Mouse (Mus musculus) brain, embryonic 14.5 days (tissue): Measurements from ENCODE around the gene Vmn1r197. TPM values are rescaled to one million over a fixed set of nuclear protein-coding genes. Genes with fewer than 3 reads are reported as not detected.
"Not testable (repeated sequence)": the region's sequence is repeated elsewhere in the genome, so short reads cannot be mapped to it uniquely, and the experiment has no call there.

Experiments used
- DNase-seq: peaks from one replicate; pipeline ENCODE4 v3.0.0-alpha.2; 2011; ENCODE audit warnings: low read depth
- CTCF ChIP-seq: fragments of 200-500 bp; IDR thresholded peaks from 2 replicates; pipeline ENCODE4 v1.5.1; 2012; ENCODE audit warnings: inconsistent platforms, mild to moderate bottlenecking, moderate library complexity, borderline replicate concordance; ENCODE audit not compliant: insufficient read depth, insufficient read length; ENCODE audit errors: extremely low read depth
- POLR2A ChIP-seq: fragments of 200-500 bp; IDR thresholded peaks from 2 replicates; pipeline ENCODE4 v1.6.1; 2012; ENCODE audit warnings: mild to moderate bottlenecking, inconsistent platforms, borderline replicate concordance; ENCODE audit not compliant: poor library complexity, insufficient read depth, insufficient read length, severe bottlenecking; ENCODE audit errors: extremely low read depth
- polyA plus RNA-seq: library from polyadenylated mRNA; depleted of rRNA; stranded (reverse); fragments of >200 nt; gene quantifications from 2 replicates; pipeline ENCODE4 v1.2.3, GENCODE M21; 2012; rRNA removed

Vmn1r197 gene
- polyA plus RNA-seq = not detected in 2 replicates

DNA sequence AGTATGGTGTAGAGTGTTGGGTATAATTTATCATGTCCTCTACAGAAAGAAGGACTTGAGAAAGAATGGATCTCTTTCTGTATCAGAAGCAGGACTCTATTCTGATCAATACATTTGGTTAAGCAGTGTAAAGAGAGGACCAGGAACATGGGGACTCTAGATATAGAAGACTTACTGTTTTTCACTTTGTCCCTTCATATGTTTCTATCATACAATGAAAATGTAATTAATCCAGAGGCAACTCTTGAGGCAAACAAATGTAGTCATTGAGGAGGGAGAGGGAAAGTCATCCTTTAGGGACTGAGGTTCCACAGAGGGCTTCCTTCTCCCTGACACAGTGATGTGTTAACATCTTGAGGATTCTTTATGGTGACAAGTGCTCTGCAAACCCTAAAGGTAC, at the start of gene Vmn1r197:
TSS of gene Vmn1r197 (plus strand) at position 301 of the 400 bp plus-strand sequence.
- TF ChIP-seq POLR2A (no peak), CTCF (no peak)
- DNase-seq = no peak

DNA sequence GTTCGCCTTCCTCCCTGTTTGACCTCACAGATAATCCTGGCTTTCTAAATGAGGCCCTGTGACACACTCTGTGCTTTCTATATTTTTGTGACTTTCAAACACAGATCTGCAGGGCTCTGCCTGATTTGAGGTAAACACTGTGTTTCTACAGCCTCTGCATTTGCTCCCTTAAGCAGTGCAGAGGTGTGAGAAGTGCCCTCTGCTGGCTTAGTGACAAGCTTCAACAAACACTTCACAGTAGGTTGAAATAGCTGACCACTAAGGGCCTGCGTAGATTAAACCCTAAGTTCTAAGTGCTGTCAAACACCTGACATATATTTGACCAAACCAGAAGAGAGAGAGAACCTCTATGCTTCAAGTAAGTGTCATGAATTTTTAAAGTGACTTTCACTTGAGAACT, 39.8 kb upstream of the Vmn1r197 start:
- no peak for TF ChIP-seq POLR2A
- TF ChIP-seq CTCF = no peak
- peak; percentile 7 for DNase-seq

DNA sequence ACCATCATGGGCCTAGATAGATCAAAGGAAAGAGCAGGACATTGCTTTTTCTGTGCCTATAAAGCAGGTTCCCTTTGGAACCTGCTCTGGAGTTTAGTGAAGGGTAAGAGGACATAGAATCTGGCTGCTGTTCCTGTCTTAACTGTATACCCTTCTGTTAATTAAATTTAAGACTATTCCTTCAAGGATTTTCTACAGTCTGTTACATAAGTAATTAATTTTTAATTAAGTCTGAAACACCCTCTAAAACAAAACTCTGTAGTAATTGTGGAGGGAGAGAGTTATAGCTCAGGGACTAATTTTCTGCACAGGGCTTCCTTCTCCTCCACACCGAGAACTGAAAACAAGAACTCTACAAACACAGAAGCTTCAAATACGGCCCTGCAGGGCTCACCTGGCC, 34.8 kb upstream of the Vmn1r197 start, which contains the start of gene Vmn1r196:
TSS of gene Vmn1r196 (plus strand) at position 301 of the 400 bp plus-strand sequence.
- no peak for DNase-seq
- no peak for TF ChIP-seq CTCF
- TF ChIP-seq POLR2A = no peak

DNA sequence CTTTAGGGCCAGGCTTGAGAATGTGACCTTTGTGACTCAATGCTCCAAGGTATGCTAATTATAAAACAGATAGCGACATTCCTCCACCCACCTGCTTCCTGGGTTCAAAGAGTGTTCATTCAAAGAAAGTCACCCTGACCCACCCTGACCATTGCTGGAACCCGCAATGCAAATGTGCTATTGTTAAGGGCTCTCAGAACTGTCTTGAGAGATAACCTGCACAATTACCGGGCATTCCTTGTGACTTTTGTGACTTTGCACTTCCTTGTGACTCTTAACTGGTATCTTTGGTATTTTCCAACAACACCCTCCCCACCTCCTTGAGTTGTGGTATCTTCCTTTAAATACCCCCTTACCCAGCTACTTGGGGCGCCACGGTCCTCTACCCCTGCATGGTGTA, 16.3 kb upstream of the Vmn1r197 start:
- not testable (repeated sequence) for DNase-seq

DNA sequence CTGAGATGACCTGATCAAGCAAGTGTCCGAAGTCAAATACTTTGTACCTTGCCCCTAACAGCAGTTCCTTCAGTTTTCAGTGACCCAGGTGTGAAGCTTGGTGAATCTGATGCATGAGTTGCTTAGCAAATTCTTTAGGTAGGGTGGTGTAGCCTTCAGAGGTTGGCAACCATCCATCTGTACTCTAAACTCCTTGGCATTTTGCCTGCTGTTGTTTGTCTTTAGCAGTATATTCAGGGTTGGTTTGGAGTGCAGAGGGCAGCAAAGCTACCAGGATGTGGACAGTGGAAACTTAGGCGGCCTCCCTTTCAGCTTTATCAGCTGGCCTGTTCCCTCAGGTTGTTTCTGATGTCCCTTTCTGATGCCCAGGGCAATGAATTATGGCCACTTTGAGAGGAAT, 9.0 kb upstream of the Vmn1r197 start:
- DNase-seq = no peak
- TF ChIP-seq POLR2A (no peak), CTCF (no peak)

DNA sequence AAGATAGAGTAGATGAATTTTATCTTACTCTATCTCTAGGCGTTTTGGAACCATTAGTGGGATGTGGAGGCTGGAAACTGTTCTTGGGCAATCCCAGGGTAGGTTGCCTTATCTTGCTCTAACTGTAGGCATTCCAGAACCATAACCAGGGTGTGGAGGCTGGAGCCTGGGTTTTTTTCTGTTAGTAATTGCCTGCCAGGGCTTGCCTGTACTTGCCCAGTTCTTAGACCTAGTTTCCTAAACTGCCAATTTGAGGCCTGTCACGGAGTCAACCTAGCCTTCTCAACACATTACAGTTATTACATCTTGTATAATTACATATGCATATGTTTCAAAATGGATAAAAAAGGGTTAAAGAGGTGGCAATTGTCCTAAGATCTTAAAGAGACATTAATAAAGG, 7.0 kb upstream of the Vmn1r197 start:
- DNase-seq = no peak
- TF ChIP-seq POLR2A (no peak), CTCF (no peak)

DNA sequence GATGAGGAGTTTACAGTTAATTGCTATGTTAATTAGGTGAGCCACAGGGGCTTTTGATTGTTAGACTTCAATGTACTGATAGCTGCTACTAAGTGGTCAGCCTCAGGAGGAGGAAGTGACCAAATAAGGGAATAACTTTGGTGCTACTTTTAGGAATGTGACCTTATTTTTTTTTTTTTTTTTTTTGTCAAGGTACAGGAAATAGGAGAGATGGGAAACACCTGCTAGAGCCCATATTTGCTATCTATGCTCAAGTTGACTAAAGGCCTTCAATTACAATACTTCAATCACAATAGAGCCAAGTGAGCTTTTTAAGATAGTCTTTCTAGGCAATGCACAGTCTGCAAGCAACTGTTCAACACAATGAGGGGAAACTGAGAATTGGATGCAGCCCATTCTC, 4.3 kb upstream of the Vmn1r197 start:
- no peak for DNase-seq
- TF ChIP-seq POLR2A (no peak), CTCF (no peak)

DNA sequence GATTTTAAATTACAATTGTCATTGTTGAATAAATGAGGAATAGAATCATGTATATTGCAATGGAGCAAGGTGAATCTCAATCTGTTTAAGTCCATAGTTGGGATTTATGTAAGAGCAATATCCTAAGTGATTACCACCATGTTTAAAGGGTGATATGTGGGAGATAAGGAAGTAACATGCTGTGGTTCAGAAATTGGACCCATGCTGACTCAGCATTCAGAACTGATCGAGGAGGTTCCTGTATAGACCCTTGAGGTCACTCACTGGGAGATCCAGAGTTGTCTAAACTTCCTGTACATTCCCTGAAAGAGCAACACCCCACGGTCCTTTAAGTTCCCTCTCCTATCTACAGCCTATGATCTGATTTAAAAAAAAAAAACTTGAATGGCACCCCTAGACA, 8.9 kb downstream of the Vmn1r197 start:
- no peak for TF ChIP-seq POLR2A
- no peak for TF ChIP-seq CTCF
- no peak for DNase-seq

DNA sequence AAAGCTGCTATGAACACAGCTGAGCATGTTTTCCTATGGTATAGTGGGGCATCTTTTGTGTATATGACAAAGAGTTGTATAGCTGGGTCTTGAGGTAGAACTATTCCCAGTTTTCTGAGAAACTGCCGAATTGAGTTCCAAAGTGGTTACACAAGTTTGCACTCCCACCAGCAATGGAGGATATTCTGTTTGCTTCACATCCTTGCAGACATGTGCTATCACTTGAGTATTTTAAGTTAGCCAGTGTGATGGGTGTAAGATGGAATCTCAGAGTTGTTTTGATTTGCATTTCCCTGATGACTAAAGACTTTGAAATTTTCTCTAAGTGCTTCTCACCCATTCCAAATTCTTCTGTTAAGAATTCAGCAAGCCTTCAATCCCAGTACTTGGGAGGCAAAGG, 11.2 kb downstream of the Vmn1r197 start:
- DNase-seq = no peak
- TF ChIP-seq CTCF = no peak
- no peak for TF ChIP-seq POLR2A

DNA sequence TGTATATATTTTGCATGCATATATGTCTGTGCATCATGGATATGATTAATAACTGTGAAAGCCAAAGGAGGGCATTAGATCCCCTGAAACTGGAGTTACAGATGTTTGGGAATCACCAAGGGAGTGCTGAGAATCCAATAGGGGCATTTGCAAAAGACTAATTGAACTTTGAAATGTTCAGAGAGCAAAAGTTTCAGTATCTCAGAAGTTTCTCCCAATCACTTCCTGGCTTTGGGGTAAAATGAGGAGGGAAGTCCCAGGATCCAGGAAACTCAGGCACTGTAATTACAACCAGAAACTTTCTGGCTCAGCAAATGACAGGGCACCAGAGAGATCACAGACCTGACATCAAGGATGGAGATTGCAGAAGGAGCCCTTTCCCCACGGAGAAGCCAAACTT, 25.7 kb downstream of the Vmn1r197 start, which contains the start of gene Vmn1r198:
TSS of gene Vmn1r198 (plus strand) at position 301 of the 400 bp plus-strand sequence.
- TF ChIP-seq CTCF (no peak), POLR2A (no peak)
- DNase-seq = no peak

DNA sequence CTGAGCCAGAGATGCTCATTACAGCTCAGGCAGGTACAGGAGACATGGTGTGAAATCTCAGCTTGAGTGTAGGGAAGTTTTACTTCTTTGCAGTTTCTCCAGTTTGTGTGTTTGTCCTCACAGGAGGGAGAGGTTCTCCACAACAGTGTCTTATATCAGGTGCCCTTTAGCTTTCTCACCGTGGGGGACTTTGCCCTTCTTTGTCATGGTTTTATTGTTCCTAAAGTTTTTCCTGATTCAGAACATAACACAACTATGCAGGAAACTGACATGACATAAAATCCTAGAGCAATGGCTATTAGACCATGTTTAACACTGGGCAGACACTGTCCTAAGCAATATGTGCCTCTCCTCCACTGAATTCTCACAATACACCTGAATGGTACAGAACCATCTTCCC, 26.4 kb downstream of the Vmn1r197 start:
- no peak for DNase-seq
- TF ChIP-seq POLR2A = no peak
- no peak for TF ChIP-seq CTCF

DNA sequence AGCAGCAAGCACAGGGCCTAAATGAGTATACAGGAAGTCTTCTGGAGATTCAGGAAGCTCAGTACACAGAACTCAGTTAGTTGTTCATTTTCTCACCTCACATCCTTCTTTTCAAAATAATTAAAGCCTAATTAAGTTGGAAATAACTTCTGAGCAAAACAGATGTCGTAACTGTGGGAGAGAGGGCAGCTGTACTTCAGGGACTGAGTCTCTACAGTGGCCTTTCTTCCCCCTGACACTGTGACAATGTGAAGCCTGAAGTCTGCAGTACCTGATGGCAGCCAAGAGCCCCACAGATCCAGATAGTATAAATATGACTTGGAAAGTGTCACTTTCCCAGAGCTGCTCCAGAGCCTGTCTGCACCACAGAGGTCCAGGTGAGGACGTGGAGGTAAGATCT, 55.1 kb downstream of the Vmn1r197 start, which contains the start of gene Vmn1r199:
TSS of gene Vmn1r199 (plus strand) at position 301 of the 400 bp plus-strand sequence.
- DNase-seq = no peak
- TF ChIP-seq POLR2A = no peak
- TF ChIP-seq CTCF = no peak

DNA sequence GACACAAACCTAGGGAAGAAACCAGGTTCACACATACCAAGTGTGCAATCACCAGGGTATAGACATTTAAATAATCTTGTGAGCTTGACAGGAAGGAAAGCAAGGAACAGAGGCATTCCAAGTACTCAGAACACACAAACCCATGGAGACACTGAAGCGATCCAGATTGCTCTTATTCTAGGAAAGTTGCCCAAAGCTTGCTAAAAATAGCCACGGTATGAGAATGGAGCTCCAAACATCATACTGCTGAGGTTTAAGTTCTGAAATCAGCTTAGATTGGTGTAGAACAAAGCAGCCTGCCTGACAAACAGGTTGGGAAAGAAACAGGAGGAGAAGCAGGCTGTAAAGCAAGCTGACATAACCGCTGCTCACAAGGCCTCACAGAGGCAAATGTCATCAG, 56.7 kb downstream of the Vmn1r197 start:
- not testable (repeated sequence) for DNase-seq

Other genes starting within 250 kb of the Vmn1r197 start
- gene Vmn1r188, start 240.1 kb upstream of the Vmn1r197 start, polyA plus RNA-seq = not detected in 2 replicates
- not detected in 2 replicates for gene Vmn1r189, start 218.8 kb upstream of the Vmn1r197 start, polyA plus RNA-seq
- gene Vmn1r191, start 140.6 kb upstream of the Vmn1r197 start, polyA plus RNA-seq = not detected in 2 replicates
- not detected in 2 replicates for gene Vmn1r192, start 133.4 kb upstream of the Vmn1r197 start, polyA plus RNA-seq
- not detected in 2 replicates for gene Vmn1r193, start 101.4 kb upstream of the Vmn1r197 start, polyA plus RNA-seq
- gene Vmn1r194, start 80.4 kb upstream of the Vmn1r197 start, polyA plus RNA-seq = not detected in 2 replicates
- gene Vmn1r195, start 54.1 kb upstream of the Vmn1r197 start, polyA plus RNA-seq = not detected in 2 replicates
- not detected in 2 replicates for gene Vmn1r196, start 34.7 kb upstream of the Vmn1r197 start, polyA plus RNA-seq
- not detected in 2 replicates for gene Vmn1r198, start 25.8 kb downstream of the Vmn1r197 start, polyA plus RNA-seq
- not detected in 2 replicates for gene Vmn1r199, start 55.2 kb downstream of the Vmn1r197 start, polyA plus RNA-seq
- gene Vmn1r200, start 65.8 kb downstream of the Vmn1r197 start, polyA plus RNA-seq = not detected in 2 replicates
- gene Vmn1r201, start 147.3 kb downstream of the Vmn1r197 start, polyA plus RNA-seq = not detected in 2 replicates
- 0.01 TPM in 1 of 2 replicates, not detected in the other for gene Vmn1r202, start 180.8 kb downstream of the Vmn1r197 start, polyA plus RNA-seq
- not detected in 2 replicates for gene Vmn1r203, start 193.5 kb downstream of the Vmn1r197 start, polyA plus RNA-seq
- gene Vmn1r204, start 228.6 kb downstream of the Vmn1r197 start, polyA plus RNA-seq = not detected in 2 replicates